Mouse (Mus musculus) G1E (cell line): Measurements from ENCODE around the gene Ehbp1.

Experiments
- CTCF ChIP-seq: IDR thresholded peaks from 2 replicates; pipeline ENCODE4 v1.5.1; 2012; ENCODE audit warnings: low read depth, low read length, inconsistent platforms, mixed read lengths
- TAL1 ChIP-seq: conservative IDR thresholded peaks from 2 replicates; pipeline ENCODE4 v1.6.1; 2012; ENCODE audit warnings: low read depth, low read length, inconsistent platforms, mixed read lengths

DNA sequence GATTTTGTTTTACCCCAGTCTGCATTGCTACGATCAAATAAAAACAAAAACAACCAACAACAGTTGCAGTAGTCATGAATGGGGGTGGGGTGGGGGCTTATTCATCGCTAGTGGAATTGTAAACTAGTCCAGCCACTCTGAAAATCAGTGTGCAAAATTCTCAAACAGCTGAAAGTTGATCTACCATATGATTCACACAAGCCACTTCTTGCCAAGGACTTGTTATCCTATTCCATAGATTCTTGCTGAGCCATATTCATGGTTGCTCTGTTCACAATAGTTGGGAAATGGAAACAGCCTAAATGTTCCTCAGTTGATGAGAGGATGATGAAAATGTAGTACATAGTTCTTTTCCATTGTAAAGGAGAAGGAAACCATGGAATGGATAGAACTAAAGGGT, 24.4 kb upstream of the Ehbp1 start:
- TF ChIP-seq CTCF (no peak), TAL1 (no peak)
